Comparison of ENCODE assay signal across 10 mouse cellular contexts in genomic region chr19:7122698-7123306, GRCm38 (mm10). TPM values are rescaled to one million over a fixed set of nuclear protein-coding genes. Genes with fewer than 3 reads are reported as not detected.
DNase-seq lines count a peak whose midpoint lies in the region; ATAC-seq lines count a peak whose summit lies in the region.
"Had no signal": no experiment of that assay in that cellular context is flagged by ENCODE, and none has a peak within 500 bp of the region (broad histone marks: within the 10 kb centered on the region; RNA-seq: fewer than 3 reads in every experiment).

No protein-coding gene starts in this region.

- DNase-seq in heart, adult 9 months (ENCODE audit: low spot score in 2 of 2) = no peak
- DNase-seq in embryonic facial prominence, embryonic 10.5 days (ENCODE audit: low spot score) = no peak
- DNase-seq in midbrain, embryonic 11.5 days (ENCODE audit: low spot score, missing footprints) = peak; percentile 87
- DNase-seq in right cerebral cortex, postnatal 14 days = no peak
- DNase-seq: cerebellum, adult 11 months had no signal

- peaks cover 40% of the 10 kb centered on the region for H3K4me1 ChIP-seq in heart, embryonic 15.5 days (replicated peaks)
- peaks cover 25% of the 10 kb centered on the region for H3K4me1 ChIP-seq in embryonic facial prominence, embryonic 10.5 days
- peaks cover 31% of the 10 kb centered on the region for H3K4me1 ChIP-seq in heart, embryonic 16.5 days (ENCODE audit: control insufficient read depth, insufficient read depth, low read length)
- peaks cover 20% of the 10 kb centered on the region for H3K4me1 ChIP-seq in midbrain, embryonic 11.5 days (ENCODE audit: control insufficient read depth, insufficient read depth, low read length)

- peak; percentile 88 for ATAC-seq in heart, embryonic 15.5 days (replicated peaks; ENCODE audit: insufficient number of reproducible peaks, insufficient read depth, low FRiP score, low read depth)
- ATAC-seq in heart, embryonic 16.5 days (replicated peaks; ENCODE audit: extremely low read depth, insufficient read depth, low FRiP score) = peak; percentile 91
- peak; percentile 75 for ATAC-seq in midbrain, embryonic 11.5 days (ENCODE audit: low FRiP score)
- ATAC-seq in granulocyte monocyte progenitor cell, adult 5-6 weeks (replicated peaks; ENCODE audit: poor library complexity, severe bottlenecking) = no peak
- no peak for ATAC-seq in cerebellum, adult (ENCODE audit: insufficient number of reproducible peaks, low FRiP score, low TSS enrichment)

- H3K36me3 ChIP-seq in heart, embryonic 15.5 days = no peaks in the 10 kb centered on the region
- H3K36me3 ChIP-seq in embryonic facial prominence, embryonic 10.5 days (replicated peaks) = no peaks in the 10 kb centered on the region
- H3K36me3 ChIP-seq in heart, embryonic 16.5 days (ENCODE audit: control insufficient read depth, insufficient read depth) = no peaks in the 10 kb centered on the region
- H3K36me3 ChIP-seq in midbrain, embryonic 11.5 days (ENCODE audit: control insufficient read depth, insufficient read depth, low read length) = no peaks in the 10 kb centered on the region

- peak overlapping the region; percentile 55 for H3K4me2 ChIP-seq in heart, embryonic 15.5 days
- peak overlapping the region; percentile 55 for H3K4me2 ChIP-seq in heart, embryonic 16.5 days (ENCODE audit: low read depth, low read length)
- H3K4me2 ChIP-seq in midbrain, embryonic 11.5 days = no peak overlapping the region

- no peaks in the 10 kb centered on the region for H3K9me3 ChIP-seq in heart, embryonic 15.5 days (replicated peaks)
- no peaks in the 10 kb centered on the region for H3K9me3 ChIP-seq in embryonic facial prominence, embryonic 10.5 days
- no peaks in the 10 kb centered on the region for H3K9me3 ChIP-seq in heart, embryonic 16.5 days (replicated peaks; ENCODE audit: control insufficient read depth, low read length)
- no peaks in the 10 kb centered on the region for H3K9me3 ChIP-seq in midbrain, embryonic 11.5 days (ENCODE audit: control insufficient read depth, low read length)

- H3K4me3 ChIP-seq in heart, embryonic 15.5 days = peak overlapping the region; percentile 13; the same call in 1 of the 2 replicates
- H3K4me3 ChIP-seq in embryonic facial prominence, embryonic 10.5 days = no peak overlapping the region
- peak overlapping the region; percentile 8; the same call in 1 of the 2 replicates for H3K4me3 ChIP-seq in heart, embryonic 16.5 days (ENCODE audit: low read length)
- no peak overlapping the region for H3K4me3 ChIP-seq in midbrain, embryonic 11.5 days (ENCODE audit: low read depth, low read length)

- 0 out of 2 replicates have a peak, but pooled peaks cover 3% of the 10 kb centered on the region for H3K27me3 ChIP-seq in heart, embryonic 15.5 days
- peaks cover 82% of the 10 kb centered on the region for H3K27me3 ChIP-seq in embryonic facial prominence, embryonic 10.5 days (replicated peaks; ENCODE audit: low read depth, poor library complexity, severe bottlenecking)
- H3K27me3 ChIP-seq in heart, embryonic 16.5 days (ENCODE audit: control insufficient read depth, insufficient read depth, low read length) = no peaks in the 10 kb centered on the region
- peaks cover 2% of the 10 kb centered on the region; the same call in 1 of the 2 replicates for H3K27me3 ChIP-seq in midbrain, embryonic 11.5 days (ENCODE audit: control insufficient read depth, insufficient read depth, low read length)

- 22% methylated on average over 10 of the region's 10 CpGs for WGBS in heart, embryonic 15.5 days
- 51% methylated on average over 10 of the region's 10 CpGs for WGBS in embryonic facial prominence, embryonic 10.5 days
- WGBS in heart, embryonic 16.5 days = 19% methylated on average over 10 of the region's 10 CpGs
- WGBS in midbrain, embryonic 11.5 days = 35% methylated on average over 10 of the region's 10 CpGs

- peak overlapping the region; percentile 98 for H3K27ac ChIP-seq in heart, embryonic 15.5 days
- H3K27ac ChIP-seq in embryonic facial prominence, embryonic 10.5 days (replicated peaks) = peak overlapping the region; percentile 48
- H3K27ac ChIP-seq in heart, embryonic 16.5 days (ENCODE audit: low read length) = peak overlapping the region; percentile 98
- peak overlapping the region; percentile 4 for H3K27ac ChIP-seq in midbrain, embryonic 11.5 days (ENCODE audit: low read depth, low read length)

- peak overlapping the region; percentile 35 for H3K9ac ChIP-seq in heart, embryonic 15.5 days
- H3K9ac ChIP-seq in heart, embryonic 16.5 days (ENCODE audit: low read length) = peak overlapping the region; percentile 67
- no peak overlapping the region for H3K9ac ChIP-seq in midbrain, embryonic 11.5 days (ENCODE audit: low read length)

RNA-seq across cellular contexts. Expression of gene Flrt1, which starts 17.3 kb away (rescaled TPM):
- 1.3 and 2.5 TPM in 2 replicates for polyA plus RNA-seq in heart, embryonic 15.5 days (2015; fragmentation: Nextera tagmentation; extraction: Ambion mirVana)
- polyA plus RNA-seq in embryonic facial prominence, embryonic 10.5 days (2016; fragmentation: Nextera tagmentation; extraction: Ambion mirVana) = 2.5 and 2.9 TPM in 2 replicates
- polyA plus RNA-seq in heart, embryonic 16.5 days (2015; fragmentation: Nextera tagmentation; extraction: Ambion mirVana) = 1.6 and 1.9 TPM in 2 replicates
- polyA plus RNA-seq in midbrain, embryonic 11.5 days (2014; fragmentation: Nextera tagmentation; extraction: Ambion mirVana) = 7.5 and 8.2 TPM in 2 replicates
- total RNA-seq in granulocyte monocyte progenitor cell, adult 5-6 weeks (2014; fragmentation: Nextera tagmentation) = not detected in 2 replicates
- total RNA-seq in granulocyte monocyte progenitor cell, adult 5-6 weeks (2017) = not detected in 2 replicates
- total RNA-seq: CH12.LX had no signal

Comparison
In these comparisons a context has a peak if more than half of its experiments do, and no peak if none do; other contexts are left out.
1. ATAC-seq: peak in heart, embryonic 15.5 days (single experiment), heart, embryonic 16.5 days (single experiment) and midbrain, embryonic 11.5 days (single experiment); none in granulocyte monocyte progenitor cell, adult 5-6 weeks (single experiment) and cerebellum, adult (single experiment).
2. H3K27ac ChIP-seq: peak in every context shown above with its lines; median percentile 98 in heart, embryonic 15.5 days; 98 in heart, embryonic 16.5 days; 48 in embryonic facial prominence, embryonic 10.5 days; 4 in midbrain, embryonic 11.5 days.
3. H3K4me3 ChIP-seq: peak in heart, embryonic 15.5 days (single experiment) and heart, embryonic 16.5 days (single experiment); none in embryonic facial prominence, embryonic 10.5 days (single experiment) and midbrain, embryonic 11.5 days (single experiment).